Mouse (Mus musculus): Measurements from ENCODE around the gene Doc2g.
"Not testable (repeated sequence)": the region's sequence is repeated elsewhere in the genome, so short reads cannot be mapped to it uniquely, and the experiment has no call there.

Doc2g gene

DNA sequence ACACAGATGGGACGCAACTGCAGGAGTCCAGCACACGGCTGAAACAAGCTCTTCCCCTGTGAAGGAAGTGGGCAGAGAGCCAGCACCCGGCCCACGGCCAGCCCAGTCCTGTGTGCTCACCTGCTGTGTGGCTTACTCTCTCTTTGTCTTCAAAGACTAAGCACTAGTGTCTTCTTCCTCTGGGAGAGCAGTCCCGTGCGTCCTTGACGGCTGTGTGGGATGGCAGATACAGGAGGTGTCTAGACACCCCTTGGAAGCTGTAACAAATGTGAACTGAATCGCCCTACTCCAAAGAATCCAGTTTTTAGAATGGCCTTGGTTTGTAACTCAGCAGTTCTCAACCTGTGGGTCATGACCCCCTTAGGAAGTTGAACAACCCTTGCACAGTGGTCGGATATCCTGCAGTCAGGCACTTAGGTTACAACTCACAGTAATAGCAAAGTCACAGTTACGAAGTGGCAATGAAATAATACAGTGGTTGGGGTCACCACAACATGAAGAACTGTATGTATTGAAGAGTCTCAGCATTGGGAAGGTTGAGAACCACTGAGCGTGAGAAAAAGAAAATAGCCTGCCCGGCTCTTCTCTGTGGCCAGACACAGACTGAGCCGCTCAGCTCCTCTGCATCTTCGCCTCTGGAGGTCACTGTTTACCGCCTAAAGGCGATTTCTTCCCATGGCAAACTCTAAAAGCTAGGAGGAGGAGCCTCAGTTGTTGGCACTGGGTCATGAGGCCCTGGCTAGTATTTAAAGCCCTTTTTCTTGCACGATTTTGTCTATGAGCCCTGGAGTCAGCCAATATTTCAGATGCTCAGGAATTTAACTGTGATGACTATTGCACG, 15.8 kb downstream of the Doc2g start:
- peak; percentile 63 for DNase-seq

DNA sequence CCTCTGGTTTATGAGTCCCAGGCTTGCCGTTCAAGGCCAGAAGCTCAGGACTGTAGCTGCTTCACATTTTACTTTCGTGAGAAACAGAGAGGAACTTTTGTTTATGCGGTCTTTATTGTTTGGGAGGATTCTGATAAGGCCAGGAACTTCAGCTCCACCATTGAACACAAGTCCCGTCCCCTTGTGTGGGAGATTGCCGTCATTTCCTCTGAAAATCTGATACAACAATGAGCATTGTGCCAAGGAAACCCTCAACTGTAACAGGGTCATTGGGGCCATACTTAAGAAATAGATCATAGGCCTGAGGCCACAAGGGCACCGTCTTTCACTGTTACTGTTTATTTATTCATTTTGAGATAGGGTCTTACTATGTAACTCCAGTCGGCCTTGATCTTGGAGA, 20.1 kb downstream of the Doc2g start:
- DNase-seq = no peak

DNA sequence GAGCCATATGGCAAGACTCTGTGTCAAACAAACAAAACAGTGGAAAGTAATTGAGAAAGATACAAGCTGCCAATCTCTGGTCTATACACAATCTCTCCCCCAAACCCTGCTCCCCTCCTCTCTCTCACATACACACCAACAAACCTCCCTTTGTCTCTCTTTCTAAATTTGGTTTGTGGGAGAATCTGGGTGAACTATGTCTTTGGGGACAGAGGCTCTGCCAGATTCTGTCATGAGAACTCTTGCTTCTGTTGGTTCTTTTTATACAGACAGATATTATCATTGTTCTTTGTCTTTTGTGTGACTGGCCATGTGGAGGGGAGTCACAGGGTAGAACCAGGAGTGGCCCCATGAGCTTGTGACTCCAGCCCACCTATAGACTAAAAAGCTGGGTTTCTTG, 24.5 kb downstream of the Doc2g start:
- no peak for DNase-seq

DNA sequence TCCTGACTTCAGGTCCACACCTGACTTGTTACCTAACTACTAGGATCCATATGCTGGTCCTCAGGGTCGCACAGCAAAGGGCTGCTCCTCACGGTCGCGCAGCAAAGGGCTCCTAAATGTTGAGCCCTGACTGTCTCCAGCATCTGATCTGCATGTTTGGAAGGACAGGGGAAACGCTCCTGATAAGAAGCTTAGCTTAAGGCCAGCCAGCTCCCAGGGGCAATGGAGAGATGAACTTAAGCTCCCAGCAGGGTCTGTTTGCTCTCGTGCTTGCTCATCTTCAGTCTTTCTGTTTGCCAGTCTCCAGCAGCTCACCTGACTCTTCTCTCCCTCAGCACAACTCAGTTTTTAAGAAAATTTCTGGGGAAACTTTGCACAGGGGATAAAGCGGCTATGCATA, 29.6 kb downstream of the Doc2g start:
- no peak for DNase-seq

DNA sequence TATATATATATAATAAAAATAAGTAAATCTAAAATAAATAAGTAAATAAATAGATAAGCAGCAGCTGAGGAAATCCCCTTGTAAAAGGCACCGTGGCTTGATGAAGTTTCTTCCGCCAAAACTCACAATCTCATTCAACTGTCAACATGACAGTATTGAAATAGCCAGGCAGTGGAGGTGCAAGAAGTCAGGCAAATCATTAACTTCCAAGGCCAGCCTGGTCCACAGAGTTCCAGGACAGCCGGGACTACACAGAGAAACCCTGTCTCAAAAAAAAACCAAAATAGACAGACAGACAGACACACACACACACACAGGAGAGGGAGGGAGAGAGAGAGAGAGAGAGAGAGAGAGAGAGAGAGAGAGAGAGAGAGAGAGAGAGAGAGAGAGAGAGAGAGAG, 30.2 kb downstream of the Doc2g start:
- no peak for DNase-seq

DNA sequence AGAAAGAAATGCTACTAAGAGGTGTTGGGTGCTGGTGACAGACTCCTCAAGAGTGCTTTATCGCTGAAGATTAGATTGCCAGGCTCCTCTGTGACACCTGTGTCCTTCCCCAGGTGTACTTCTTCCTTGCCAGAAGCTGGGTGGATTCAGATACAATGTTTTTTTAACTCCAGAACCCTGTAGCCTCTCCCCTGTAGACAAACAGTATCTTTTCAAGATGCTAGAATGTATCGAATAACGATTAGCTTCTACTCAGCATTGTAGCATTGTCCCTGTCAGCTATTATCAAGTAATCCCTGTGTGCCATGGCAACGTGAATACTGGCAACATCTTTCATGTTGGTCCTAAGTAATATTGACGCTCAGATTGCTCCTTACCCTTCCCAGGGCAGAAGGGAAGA, 30.6 kb downstream of the Doc2g start:
- DNase-seq = no peak

DNA sequence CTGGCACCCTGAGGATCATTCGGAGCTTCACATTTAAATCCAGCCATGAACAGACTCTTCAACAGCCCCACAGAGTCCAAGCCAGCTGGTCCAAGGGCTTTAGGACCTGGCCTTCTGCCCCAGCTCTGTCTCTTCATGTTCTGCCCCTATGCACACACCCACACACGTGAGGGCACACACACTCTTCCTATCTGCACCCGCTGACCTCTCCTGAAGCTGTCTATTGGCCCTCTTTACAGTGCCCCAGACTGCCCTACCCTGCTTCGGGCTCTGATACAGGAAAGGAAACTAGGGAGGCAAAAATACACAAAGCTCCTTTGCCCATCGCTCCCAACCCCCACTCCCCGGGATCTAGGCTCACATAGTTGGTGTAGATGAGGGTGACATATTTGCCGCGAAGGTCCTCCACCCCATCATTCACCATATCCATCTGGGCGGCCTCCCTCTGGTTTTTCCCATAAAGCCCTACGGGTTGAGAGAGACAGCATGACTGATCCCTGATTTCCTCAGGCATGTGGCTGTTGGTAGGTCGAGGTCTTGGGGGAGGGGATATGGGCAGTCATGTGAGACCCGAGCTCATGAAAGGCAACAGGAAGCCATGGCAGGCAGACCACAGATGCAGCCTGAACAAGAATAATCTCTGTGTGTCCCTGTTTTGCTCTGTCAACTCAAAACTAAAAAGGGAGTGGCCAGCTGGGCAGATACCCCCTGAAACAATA, 33.4 kb downstream of the Doc2g start:
- DNase-seq = no peak

DNA sequence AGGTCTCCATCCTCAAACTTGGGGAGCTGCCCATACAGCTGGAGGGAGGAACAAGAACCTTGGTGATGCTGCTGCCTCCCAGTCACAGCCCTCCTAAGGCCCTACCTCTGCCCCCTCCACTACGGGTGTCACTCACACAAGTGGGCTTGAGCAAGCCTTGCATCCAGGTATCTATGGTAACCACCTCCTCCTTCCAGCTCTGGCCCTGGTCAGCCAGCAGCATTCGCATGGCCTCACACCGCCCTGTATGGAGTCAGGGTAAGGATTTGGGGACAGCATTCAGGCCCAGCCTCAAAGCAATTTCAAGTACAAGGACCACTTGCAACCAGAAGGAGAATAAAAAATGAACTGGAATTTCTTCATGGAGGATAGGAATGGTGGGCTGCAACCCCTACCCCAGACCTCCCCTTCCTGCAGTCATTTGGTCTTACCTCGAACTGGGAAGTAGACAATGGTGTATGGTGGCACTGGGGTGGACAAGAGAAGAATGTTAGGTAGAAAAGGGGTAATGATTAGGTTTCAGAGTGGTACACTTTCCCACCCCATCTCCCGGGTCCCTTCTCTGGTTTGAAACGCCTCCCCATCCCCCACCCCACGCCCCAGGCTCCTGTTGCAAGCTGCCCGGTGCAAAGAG, 34.2 kb downstream of the Doc2g start:
- DNase-seq = not testable (repeated sequence)

DNA sequence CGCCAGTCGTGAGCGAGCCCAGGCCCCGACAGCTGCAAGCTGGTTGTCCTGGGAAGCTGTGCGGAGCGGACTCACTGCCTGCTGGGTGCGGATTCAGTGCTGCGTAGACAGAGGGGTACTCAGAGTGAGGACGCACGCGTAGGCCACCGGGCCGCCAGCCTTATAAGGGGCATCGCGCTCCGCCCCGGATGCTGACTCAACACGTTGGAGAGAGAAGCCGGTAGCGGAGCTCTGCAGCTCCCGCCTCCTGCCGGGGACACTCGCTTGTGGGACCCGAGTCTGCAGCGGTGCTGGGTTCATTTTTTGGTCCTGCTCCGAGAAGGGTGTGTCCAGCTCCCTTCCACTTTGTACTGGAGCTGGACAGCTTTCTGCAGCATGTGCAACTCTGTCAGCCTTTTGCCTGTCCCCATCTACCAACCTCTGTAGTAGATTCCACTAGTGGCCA, 34.7 kb downstream of the Doc2g start, which contains the start of gene Gstp1:
Gstp1 (minus strand) TSS at position 198 of the 445 bp plus-strand sequence.
- DNase-seq = peak; percentile 84

DNA sequence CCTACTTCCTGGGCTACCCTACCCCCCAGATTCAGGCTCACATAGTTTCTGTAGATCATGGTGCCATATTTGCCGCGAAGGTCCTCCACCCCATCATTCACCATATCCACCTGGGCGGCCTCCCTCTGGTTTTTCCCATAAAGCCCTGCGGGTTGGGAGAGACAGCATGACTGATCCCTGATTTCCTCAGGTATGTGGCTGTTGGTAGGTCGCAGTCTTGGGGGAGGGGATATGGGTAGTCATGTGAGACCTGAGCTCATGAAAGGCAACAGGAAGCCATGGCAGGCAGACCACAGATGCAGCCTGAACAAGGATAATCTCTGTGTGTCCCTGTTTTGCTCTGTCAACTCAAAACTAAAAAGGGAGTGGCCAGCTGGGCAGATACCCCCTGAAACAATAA, 37.8 kb downstream of the Doc2g start:
- not testable (repeated sequence) for DNase-seq

DNA sequence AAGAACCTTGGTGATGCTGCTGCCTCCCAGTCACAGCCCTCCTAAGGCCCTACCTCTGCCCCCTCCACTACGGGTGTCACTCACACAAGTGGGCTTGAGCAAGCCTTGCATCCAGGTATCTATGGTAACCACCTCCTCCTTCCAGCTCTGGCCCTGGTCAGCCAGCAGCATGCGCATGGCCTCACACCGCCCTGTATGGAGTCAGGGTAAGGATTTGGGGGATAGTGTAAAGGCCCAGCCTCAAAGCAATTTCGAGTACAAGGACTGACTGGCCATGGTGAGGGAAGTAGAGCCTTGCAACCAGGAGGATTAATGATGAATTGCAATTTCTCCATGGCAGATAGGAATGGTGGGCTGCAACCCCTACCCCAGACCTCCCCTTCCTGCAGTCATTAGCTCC, 38.4 kb downstream of the Doc2g start:
- not testable (repeated sequence) for DNase-seq

DNA sequence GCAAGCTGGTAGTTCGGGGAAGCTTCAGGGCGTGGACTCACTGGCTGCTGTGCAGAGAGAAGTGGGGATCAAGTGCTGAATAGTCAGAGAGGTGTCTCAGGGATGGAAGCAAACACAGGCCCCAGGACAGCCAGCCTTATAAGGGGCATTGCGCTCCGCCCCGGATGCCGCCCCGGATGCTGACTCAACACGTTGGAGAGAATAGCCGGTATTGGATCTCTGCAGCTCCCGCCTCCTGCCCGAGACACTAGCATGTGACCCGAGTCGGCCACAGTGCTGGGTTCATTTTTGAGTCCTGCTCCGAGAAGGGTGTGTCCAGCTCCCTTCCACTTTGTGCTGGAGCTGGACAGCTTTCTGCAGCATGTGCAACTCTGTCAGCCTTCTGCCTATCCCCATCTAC, 39.0 kb downstream of the Doc2g start:
- no peak for DNase-seq

DNA sequence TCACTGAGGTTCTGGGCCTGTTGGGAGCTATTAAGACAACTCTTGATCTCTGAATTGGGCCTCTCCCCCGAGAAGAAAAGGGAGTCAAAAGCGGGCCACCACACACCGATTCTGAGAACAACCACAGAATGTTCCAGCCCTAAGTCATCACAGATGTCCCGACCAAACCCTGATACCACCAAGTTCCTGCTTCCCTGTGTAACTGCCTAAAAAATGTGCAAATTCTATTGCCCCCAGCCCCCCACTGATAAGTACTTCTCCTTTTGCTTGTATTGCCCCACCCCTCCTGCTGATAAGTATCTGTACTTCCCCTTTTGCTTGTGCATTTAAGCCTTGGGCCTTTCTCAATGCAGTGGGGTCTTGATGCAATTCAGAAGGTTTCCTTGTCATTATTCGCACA, 41.0 kb downstream of the Doc2g start:
- DNase-seq = not testable (repeated sequence)

DNA sequence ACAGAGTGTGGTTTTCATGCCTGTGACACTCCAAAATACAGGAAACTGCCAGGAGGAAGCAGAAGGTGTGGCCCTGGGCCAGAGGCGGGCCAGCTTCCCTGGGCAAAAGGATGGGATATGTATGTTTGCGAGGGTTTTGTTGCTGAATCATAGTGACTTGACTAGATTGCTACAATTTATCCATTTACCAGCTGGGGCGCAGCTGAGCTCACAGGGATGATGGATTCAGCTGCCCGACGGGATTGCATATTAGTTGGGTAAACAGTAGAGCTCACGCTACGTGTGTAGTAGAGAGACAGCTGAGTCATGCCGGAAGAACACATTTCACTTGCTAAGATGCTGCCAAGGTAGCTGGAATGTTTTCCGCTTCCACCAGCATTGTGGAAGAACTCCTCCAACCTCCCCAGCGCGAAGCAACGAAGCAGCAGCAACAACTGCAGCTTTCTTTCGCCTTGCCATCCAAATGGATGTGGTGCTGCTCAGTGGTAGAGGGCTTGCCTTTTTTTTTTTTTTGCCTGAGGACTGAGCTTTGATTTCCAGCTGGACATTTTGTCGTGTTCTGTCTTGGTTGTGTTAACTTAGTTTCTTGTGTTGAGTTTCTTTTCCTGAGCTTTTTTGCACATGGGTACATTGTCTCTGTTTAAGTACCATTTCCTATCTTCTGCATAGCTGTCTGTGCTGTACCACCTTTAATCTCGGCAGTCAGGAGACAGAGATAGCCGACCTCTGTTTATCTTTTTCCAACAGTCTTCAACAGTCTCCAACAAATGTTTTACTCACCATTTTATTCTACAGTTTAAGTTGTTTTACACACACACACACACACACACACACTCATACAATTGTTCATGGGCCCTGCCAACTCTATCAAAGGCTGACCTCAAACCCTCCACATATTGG, 43.1 kb downstream of the Doc2g start, which contains the start of gene Gstp2:
Gstp2 (minus strand) TSS at position 58 of the 900 bp plus-strand sequence.
- peak; percentile 71 for DNase-seq

DNA sequence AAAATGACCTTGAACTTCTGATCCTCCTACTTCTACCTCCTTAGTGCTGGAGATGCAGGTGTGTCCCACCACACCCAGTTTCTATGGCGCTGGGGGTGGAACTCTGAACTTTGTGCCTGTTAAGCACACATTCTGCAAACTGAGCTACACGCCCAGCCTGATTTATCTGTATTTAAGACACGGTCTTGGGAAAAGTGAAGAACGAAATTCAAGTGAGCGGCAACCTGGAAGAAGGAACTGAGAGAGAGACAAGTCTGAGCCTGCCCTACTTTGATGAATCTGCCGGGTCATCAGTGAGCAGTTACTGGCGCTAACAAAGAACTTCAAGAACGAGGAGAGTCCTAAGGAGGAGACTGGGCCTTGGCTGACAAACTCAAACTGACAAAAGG, 43.7 kb downstream of the Doc2g start:
- DNase-seq = no peak

DNA sequence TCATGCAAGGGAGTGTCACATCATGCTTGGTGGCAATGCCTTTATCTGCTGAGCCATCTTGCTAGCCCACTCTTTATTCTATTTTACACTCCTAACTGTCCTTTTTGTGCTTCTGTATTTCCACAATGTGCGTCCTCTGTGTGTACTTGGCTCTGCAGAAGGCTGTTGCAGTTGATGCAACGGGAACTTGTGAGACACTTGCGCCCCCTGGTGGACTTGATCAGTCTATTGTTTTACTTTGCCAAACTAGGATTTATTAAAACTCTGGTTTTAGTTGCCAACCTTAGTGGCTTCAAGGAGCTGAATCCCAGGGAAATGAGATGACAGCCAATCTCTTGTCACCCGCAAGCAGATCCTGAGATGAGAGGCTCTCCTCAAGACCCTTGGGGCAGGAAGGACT, 44.7 kb downstream of the Doc2g start:
- DNase-seq = peak; percentile 84

DNA sequence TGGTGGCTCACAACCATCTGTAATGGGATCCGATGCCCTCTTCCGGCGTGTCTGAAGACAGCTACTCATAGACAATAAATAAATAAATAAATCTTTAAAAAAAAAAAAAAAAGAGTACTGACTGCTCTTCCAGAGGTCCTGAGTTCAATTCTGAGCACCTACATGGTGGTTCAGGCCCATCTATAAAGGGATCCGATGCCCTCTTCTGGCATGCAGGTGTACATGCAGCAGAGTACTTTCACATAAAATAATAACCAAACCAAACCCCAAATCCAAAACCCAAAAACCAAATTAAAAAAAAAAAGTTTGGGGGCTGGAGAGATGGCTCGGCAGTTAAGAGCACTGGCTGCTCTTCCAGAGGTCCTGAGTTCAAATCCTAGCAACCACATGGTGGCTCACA, 46.0 kb downstream of the Doc2g start:
- DNase-seq = not testable (repeated sequence)

DNA sequence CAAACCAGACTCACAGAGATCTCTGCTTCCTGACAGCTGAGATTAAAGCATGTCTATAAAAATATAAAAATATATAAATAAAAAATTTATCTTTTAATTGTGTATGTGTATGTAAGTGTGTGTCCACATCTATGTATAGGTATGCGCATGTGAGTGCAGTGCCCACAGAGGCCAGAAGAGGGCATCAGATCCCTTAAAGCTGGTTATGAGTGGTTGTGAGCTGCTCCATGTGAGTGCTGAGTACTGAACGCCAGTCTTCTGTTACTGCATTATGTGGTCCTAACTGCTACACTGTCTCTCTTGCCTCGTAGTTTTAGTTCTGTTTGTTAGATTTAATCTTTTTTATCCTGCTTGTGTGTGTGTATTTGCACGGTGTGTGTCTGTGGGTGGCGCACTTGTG, 47.9 kb downstream of the Doc2g start:
- no peak for DNase-seq

DNA sequence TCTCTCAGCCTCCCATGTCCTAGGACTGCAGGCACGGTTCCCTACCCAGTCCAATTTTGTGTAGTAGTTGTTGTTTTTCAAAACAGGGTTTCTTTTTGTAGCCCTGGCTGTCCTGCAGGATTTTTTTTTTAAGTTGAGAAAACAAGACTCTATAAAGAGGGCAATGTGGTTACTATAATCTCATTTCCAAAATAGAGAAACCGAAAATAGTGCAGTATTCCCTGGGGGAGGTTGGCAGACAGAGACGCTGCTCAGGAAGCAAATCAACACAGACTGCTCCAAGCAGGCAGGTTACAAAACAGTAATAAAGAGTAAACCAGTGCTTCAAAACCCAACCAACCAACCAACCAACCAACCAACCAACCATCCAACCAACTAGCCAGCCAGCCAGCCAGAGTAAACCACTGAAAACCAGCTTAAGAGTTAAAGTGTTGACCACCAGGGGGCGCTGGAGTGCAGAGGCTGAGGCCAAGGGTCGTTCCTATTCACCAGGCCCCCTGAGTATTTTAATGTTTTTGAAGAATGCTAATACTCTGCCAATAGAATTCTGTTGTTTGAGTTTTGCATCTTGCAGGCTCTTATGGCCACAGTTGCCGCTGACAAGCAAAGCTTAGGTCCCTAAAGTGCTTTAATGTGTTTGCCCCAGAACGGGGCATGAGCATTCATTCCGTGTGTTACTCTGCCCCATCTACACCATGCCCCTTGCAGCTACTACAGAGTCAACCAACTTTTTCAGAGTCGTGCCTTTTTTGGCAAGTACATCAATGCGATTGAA, 48.8 kb downstream of the Doc2g start:
- peak; percentile 69 for DNase-seq

DNA sequence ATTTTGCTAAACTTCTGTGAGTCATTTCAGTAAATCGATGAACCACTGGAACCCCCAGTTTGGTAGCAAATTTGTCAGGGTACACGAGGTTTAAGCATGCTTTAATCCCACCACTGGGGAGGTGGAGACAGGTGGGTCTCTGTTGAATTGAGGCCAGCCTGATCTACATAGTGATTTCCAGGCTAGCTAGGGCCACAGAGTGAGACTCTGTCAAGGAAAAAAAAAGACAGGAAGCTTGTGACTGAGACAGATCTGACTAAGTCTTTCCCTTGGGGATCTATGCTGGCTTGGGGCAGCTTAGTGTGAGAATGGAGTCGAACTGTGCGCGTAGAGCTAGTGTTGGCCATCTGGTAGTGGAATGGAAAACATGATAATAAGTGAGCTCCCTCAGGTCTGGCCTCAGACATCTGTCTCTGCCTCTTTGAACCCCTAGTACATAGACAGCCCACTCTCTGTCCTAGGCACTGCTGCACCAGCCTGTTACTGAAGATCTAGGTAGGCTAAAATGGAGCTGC, 49.5 kb downstream of the Doc2g start:
- DNase-seq = no peak

DNA sequence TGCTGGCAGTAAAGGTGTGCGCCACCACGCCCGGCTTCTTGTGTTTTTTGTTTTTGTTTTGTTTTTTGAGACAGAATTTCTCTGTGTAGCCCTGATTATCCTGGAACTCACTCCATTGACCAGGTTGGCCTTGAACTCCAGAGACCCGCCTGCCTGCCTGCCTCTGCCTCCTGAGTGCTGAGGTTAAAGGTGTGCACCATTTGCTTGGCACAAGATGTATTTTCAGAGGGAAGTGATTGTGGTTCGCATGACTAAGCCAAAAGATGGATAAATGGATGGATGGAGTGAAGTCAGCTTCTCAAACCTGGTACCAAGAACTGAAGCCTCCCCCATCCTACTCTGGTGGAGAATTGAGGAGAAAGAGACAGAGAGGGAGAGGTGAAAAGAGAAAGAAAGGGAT, 51.5 kb downstream of the Doc2g start:
- DNase-seq = no peak
